Mouse (Mus musculus) cortical plate, adult 2 months (tissue): ENCODE results near the gene Ewsr1.

Experiments used
- CTCF ChIP-seq: fragments of 200-500 bp; IDR thresholded peaks from 2 replicates; pipeline ENCODE4 v1.5.1; 2011; ENCODE audit warnings: mild to moderate bottlenecking, control low read depth, low read length; ENCODE audit not compliant: insufficient read depth; ENCODE audit errors: extremely low read depth
- POLR2A ChIP-seq: fragments of 200-500 bp; IDR thresholded peaks from 2 replicates; pipeline ENCODE4 v1.6.1; 2011; ENCODE audit warnings: mild to moderate bottlenecking, low read length, control low read depth; ENCODE audit not compliant: insufficient read depth; ENCODE audit errors: extremely low read depth

- no peak for TF ChIP-seq CTCF
- TF ChIP-seq POLR2A = no peak
These were observed 41.6 kb upstream of the Ewsr1 start for GRCm38 (mm10) chr11:5140619-5141018.
